Comparison of ENCODE assay signal across 16 mouse cellular contexts in genomic region chr13:54374106-54374706, GRCm38 (mm10). TPM values are rescaled to one million over a fixed set of nuclear protein-coding genes. Genes with fewer than 3 reads are reported as not detected.
A peak's percentile ranks its signal among the peaks of the same experiment; 100 is the strongest.
DNase-seq lines count a peak whose midpoint lies in the region; ATAC-seq and TF ChIP-seq lines count a peak whose summit lies in the region.
"Had no signal": no experiment of that assay in that cellular context is flagged by ENCODE, and none has a peak within 500 bp of the region (broad histone marks: within the 10 kb centered on the region; RNA-seq: fewer than 3 reads in every experiment).

No protein-coding gene starts in this region.

- intact Hi-C loops in left cerebral cortex, adult 2 months (cut with DNase I): loop anchor here (5.0 kb wide), 2 partner anchors 37 to 72 kb away; no protein-coding TSS in a partner anchor
- intact Hi-C loops in left cerebral cortex, postnatal 4 days (cut with DNase I): loop anchor here (5.0 to 10.0 kb wide), 3 partner anchors 63 to 259 kb away; no protein-coding TSS in a partner anchor

- DNase-seq in left cerebral cortex, adult 2 months (ENCODE audit: extremely low spot score in 1 of 2, low spot score in 2 of 2): no peak
- DNase-seq in left cerebral cortex, postnatal 4 days: no peak
- peak; percentile 66 for DNase-seq in brain, embryonic 14.5 days (ENCODE audit: low read depth)
- DNase-seq in midbrain, embryonic 14.5 days: peak; percentile 40
- DNase-seq in kidney, postnatal 10 days: no peak
- no peak for DNase-seq in limb, embryonic 10.5 days (ENCODE audit: low spot score)
- DNase-seq: adrenal gland, adult 2 months; heart, adult 11 months; kidney, postnatal 36 days; spleen, adult 18-20 months; thymus, postnatal 4 days had no signal

- H3K27me3 ChIP-seq in midbrain, embryonic 14.5 days (ENCODE audit: control insufficient read depth, insufficient read depth, low read length): no peaks in the 10 kb centered on the region
- peaks cover 55% of the 10 kb centered on the region for H3K27me3 ChIP-seq in limb, embryonic 10.5 days (ENCODE audit: low read depth, poor library complexity, severe bottlenecking)

- no peak for TF ChIP-seq CTCF in left cerebral cortex, adult 2 months (IDR thresholded peaks at IDR 0.05)
- no peak for TF ChIP-seq CTCF in brain, embryonic 14.5 days (IDR thresholded peaks at IDR 0.05; ENCODE audit: borderline replicate concordance, extremely low read depth, insufficient read depth, insufficient read length)
- no peak for TF ChIP-seq CTCF in cortical plate, adult 2 months (IDR thresholded peaks at IDR 0.05; ENCODE audit: extremely low read depth, insufficient read depth, low read length)

- peak overlapping the region; percentile 77 for H3K4me2 ChIP-seq in midbrain, embryonic 14.5 days (ENCODE audit: low read length)
- H3K4me2 ChIP-seq: liver, embryonic 11.5 days had no signal

- H3K9ac ChIP-seq in midbrain, embryonic 14.5 days (replicated peaks; ENCODE audit: low read length): peak overlapping the region; percentile 9; the same call in 1 of the 2 replicates

- 29% methylated on average over 9 of the region's 9 CpGs for WGBS in midbrain, embryonic 14.5 days
- 56% methylated on average over 9 of the region's 9 CpGs for WGBS in limb, embryonic 10.5 days

- H3K4me1 ChIP-seq in cortical plate, adult 2 months (ENCODE audit: control insufficient read depth, insufficient read depth, low read length): peaks cover 4% of the 10 kb centered on the region; the same call in 1 of the 2 replicates
- H3K4me1 ChIP-seq in midbrain, embryonic 14.5 days (ENCODE audit: control insufficient read depth, insufficient read depth, low read length): peaks cover 29% of the 10 kb centered on the region
- H3K4me1 ChIP-seq in limb, embryonic 10.5 days: peaks cover 26% of the 10 kb centered on the region

- peak overlapping the region; percentile 82 for H3K27ac ChIP-seq in left cerebral cortex, adult 2 months
- H3K27ac ChIP-seq in cortical plate, adult 2 months (ENCODE audit: insufficient read depth, low read length): peak overlapping the region; percentile 53; the same call in 1 of the 2 replicates
- H3K27ac ChIP-seq in midbrain, embryonic 14.5 days (replicated peaks; ENCODE audit: low read depth, low read length): peak overlapping the region; percentile 52; the same call in 1 of the 2 replicates
- no peak overlapping the region for H3K27ac ChIP-seq in limb, embryonic 10.5 days

- H3K4me3 ChIP-seq in left cerebral cortex, adult 2 months: peak overlapping the region; percentile 35
- peak overlapping the region; percentile 81 for H3K4me3 ChIP-seq in cortical plate, adult 2 months (ENCODE audit: insufficient read depth, low read length)
- 0 out of 2 replicates have a peak overlapping the region, but pooled peaks have one; percentile 9 for H3K4me3 ChIP-seq in midbrain, embryonic 14.5 days (replicated peaks; ENCODE audit: low read depth, low read length)
- H3K4me3 ChIP-seq in limb, embryonic 10.5 days: no peak overlapping the region

- ATAC-seq in midbrain, embryonic 14.5 days (ENCODE audit: low FRiP score, low TSS enrichment): no peak
- ATAC-seq: intestine, postnatal 0 days; lung, postnatal 0 days; Patski had no signal

- no peaks in the 10 kb centered on the region for H3K9me3 ChIP-seq in midbrain, embryonic 14.5 days (ENCODE audit: control insufficient read depth, low read length)
- H3K9me3 ChIP-seq in limb, embryonic 10.5 days (replicated peaks): no peaks in the 10 kb centered on the region

- TF ChIP-seq POLR2A in brain, embryonic 14.5 days (IDR thresholded peaks at IDR 0.05; ENCODE audit: borderline replicate concordance, extremely low read depth, insufficient read depth, insufficient read length, poor library complexity, severe bottlenecking): no peak
- TF ChIP-seq POLR2A in cortical plate, adult 2 months (IDR thresholded peaks at IDR 0.05; ENCODE audit: extremely low read depth, insufficient read depth, low read length): no peak

- 0 out of 2 replicates have a peak, but pooled peaks cover 2% of the 10 kb centered on the region for H3K36me3 ChIP-seq in midbrain, embryonic 14.5 days (ENCODE audit: control insufficient read depth, insufficient read depth, low read length)
- H3K36me3 ChIP-seq in limb, embryonic 10.5 days: no peaks in the 10 kb centered on the region

RNA-seq across cellular contexts. Expression of gene Cplx2, which starts 3.1 kb away (rescaled TPM):
- 100 to 1,000 TPM; 798 to 848 TPM for total RNA-seq in left cerebral cortex, adult 2 months (2021)
- 100 to 1,000 TPM; 451 to 461 TPM for total RNA-seq in left cerebral cortex, postnatal 4 days (2021)
- polyA plus RNA-seq in brain, embryonic 14.5 days (2012; rRNA removed): 43.3 and 69.2 TPM in 2 replicates
- polyA plus RNA-seq in cortical plate, adult 2 months (2012; rRNA removed): 496 and 516 TPM in 2 replicates
- polyA plus RNA-seq in midbrain, embryonic 14.5 days (2014; fragmentation: Nextera tagmentation; extraction: Ambion mirVana): 39.4 and 41.9 TPM in 2 replicates
- polyA plus RNA-seq in limb, embryonic 10.5 days (2016; fragmentation: Nextera tagmentation; extraction: Ambion mirVana): 2.5 and 3.5 TPM in 2 replicates

Comparison
In these comparisons a context has a peak if more than half of its experiments do, and no peak if none do; other contexts are left out.
1. DNase-seq: peak in brain, embryonic 14.5 days (single experiment) and midbrain, embryonic 14.5 days (single experiment); none in left cerebral cortex, adult 2 months (0 of 2), left cerebral cortex, postnatal 4 days (single experiment), kidney, postnatal 10 days (single experiment) and limb, embryonic 10.5 days (single experiment).